Mouse (Mus musculus): Measurements from ENCODE around the gene Dynlt3. TPM values are rescaled to one million over a fixed set of nuclear protein-coding genes. Genes with fewer than 3 reads are reported as not detected.

The Dynlt3 gene
- total RNA-seq (2023) = 10.2 TPM

GRCm38 (mm10) chrX:9662391-9663111, at the start of gene Dynlt3:
Gene Dynlt3 (minus strand): TSS chrX:9663003.

Other genes starting within 250 kb of the Dynlt3 start
- 30.5 TPM for gene Cybb, start 175.2 kb downstream of the Dynlt3 start, total RNA-seq (2023)
- not detected for gene H2al1o, start 90.6 kb downstream of the Dynlt3 start, total RNA-seq (2023)
- gene Hypm, start 183.9 kb upstream of the Dynlt3 start, total RNA-seq (2023) = not detected
- gene H2al3, start 186.7 kb upstream of the Dynlt3 start, total RNA-seq (2023) = not detected
- gene Sytl5, start 222.6 kb upstream of the Dynlt3 start, total RNA-seq (2023) = not detected

Data from CD4-positive naive resting alpha-beta T cell, adult 76 days (primary cell).